Mouse (Mus musculus) left cerebral cortex, adult 8-10 months (tissue): ENCODE data around the gene Dcbld2. TPM values are rescaled to one million over a fixed set of nuclear protein-coding genes. Genes with fewer than 3 reads are reported as not detected.

Experiments
- DNase-seq, 2 experiments: peaks; one replicate each; pipeline ENCODE4 v3.0.0; 2022; ENCODE audit warnings: low spot score in 2 of 2
- total RNA-seq, 4 experiments: library from RNA; stranded (reverse); gene quantifications; 2 replicates each; pipeline ENCODE4 v1.2.4; 2022

The Dcbld2 gene
- total RNA-seq, 4 experiments from 2014 or later, result 19.5 to 22.0 (median 21.1) TPM

GRCm38 (mm10) chr16:58481906-58482270 lies 73.6 kb downstream of the Dcbld2 start:
- DNase-seq, result no peak

GRCm38 (mm10) chr16:58482296-58482695 lies 74.1 kb downstream of the Dcbld2 start:
- DNase-seq, result no peak

- no peak for DNase-seq
These were observed 79.6 kb downstream of the Dcbld2 start for GRCm38 (mm10) chr16:58487861-58488260.

GRCm38 (mm10) chr16:58496791-58497190 lies 88.5 kb downstream of the Dcbld2 start:
- no peak for DNase-seq

GRCm38 (mm10) chr16:58497886-58498713 lies 89.9 kb downstream of the Dcbld2 start:
- DNase-seq, result no peak

- DNase-seq, result no peak
These were observed 90.9 kb downstream of the Dcbld2 start for GRCm38 (mm10) chr16:58499172-58499584.

- no peak for DNase-seq
These were observed 91.4 kb downstream of the Dcbld2 start for GRCm38 (mm10) chr16:58499650-58500049.

GRCm38 (mm10) chr16:58501760-58502301 lies 93.6 kb downstream of the Dcbld2 start:
- DNase-seq, result no peak

- DNase-seq, result no peak
These were observed 94.3 kb downstream of the Dcbld2 start for GRCm38 (mm10) chr16:58502566-58502965.

- DNase-seq, result no peak
These were observed 96.7 kb downstream of the Dcbld2 start for GRCm38 (mm10) chr16:58504945-58505344.

- no peak for DNase-seq
These were observed 104.0 kb downstream of the Dcbld2 start for GRCm38 (mm10) chr16:58512181-58512761.

GRCm38 (mm10) chr16:58512887-58513286 lies 104.6 kb downstream of the Dcbld2 start:
- DNase-seq, result no peak

GRCm38 (mm10) chr16:58513755-58514154 lies 105.5 kb downstream of the Dcbld2 start:
- no peak for DNase-seq

- no peak for DNase-seq
These were observed 106.3 kb downstream of the Dcbld2 start for GRCm38 (mm10) chr16:58514565-58514964.

GRCm38 (mm10) chr16:58516161-58516560 lies 107.9 kb downstream of the Dcbld2 start:
- DNase-seq, result no peak

GRCm38 (mm10) chr16:58516960-58517798 lies 108.9 kb downstream of the Dcbld2 start:
- no peak for DNase-seq

Other genes starting within 250 kb of the Dcbld2 start
- gene St3gal6, start 115.8 kb downstream of the Dcbld2 start, total RNA-seq, result 10 to 100 TPM; 20.8 to 26.6 (median 23.1) TPM
- gene Gm813, start 208.5 kb downstream of the Dcbld2 start, total RNA-seq, result not detected
- not detected for gene E330017A01Rik, start 230.3 kb downstream of the Dcbld2 start, total RNA-seq